Mouse (Mus musculus) 3134 (cell line): Measurements from ENCODE around the gene I830077J02Rik.
A peak's percentile ranks its signal among the peaks of the same experiment; 100 is the strongest.
"Not testable (repeated sequence)": the region's sequence is repeated elsewhere in the genome, so short reads cannot be mapped to it uniquely, and the experiment has no call there.

ENCODE experiments used
- DNase-seq: peaks from one replicate; pipeline ENCODE4 v3.0.0-alpha.2; 2011; ENCODE audit warnings: low spot score; ENCODE audit not compliant: insufficient read length; ENCODE audit errors: extremely low read depth

I830077J02Rik gene

GRCm38 (mm10) chr3:105920743-105921142 lies 11.7 kb downstream of the I830077J02Rik start:
- not testable (repeated sequence) for DNase-seq

GRCm38 (mm10) chr3:105918355-105918745 lies 14.1 kb downstream of the I830077J02Rik start:
- no peak for DNase-seq

DNA sequence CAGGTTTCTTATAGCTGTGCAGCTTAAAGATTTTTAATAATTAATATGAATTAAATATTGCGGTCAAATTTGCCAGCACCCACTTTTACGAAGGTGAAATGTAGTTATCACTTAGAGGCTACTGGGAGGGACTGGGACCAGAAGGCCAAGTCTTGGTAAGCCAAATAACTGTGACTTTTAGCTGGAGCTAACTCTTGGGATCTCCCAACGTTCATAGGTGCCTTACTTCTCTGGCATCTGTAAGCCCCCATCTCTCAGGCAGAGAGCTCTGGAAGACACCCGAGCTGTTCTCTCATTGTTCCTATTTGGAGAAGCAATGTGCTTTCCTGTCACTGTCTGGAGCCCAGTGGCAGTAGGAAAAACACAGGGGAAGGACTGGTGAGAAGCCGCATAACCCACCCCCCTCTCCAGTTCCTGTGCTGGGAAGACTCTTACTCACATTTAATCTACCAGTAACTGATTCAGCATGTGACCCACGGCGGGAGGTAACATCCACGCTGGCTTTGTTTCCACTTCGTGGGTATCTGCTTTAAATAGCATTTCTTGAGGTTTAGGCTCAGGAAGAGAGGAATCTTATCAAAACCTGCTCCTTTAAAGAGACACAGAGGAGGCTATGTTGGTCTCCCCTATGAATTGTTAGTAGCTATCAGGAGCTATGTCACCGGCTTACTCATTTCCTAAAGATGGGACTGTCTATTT lies 14.7 kb downstream of the I830077J02Rik start:
- no peak for DNase-seq

DNA sequence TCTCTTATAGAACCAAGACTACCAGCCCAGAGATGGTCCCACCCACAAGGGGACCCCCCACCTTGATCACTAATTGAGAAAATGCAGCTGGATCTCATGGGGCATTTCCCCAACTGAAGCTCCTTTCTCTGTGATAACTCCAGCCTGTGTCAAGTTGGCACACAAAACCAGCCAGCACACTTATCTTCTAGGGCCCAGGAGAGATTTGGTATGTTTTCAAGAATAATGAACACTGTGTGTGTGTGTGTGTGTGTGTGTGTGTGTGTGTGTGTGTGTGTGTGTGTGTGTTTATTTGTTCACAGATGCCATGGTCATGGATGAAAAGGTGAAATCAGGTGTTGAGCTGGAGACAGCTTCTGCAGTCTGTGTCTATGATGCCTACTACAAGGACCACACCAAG lies 16.0 kb downstream of the I830077J02Rik start:
- DNase-seq, result not testable (repeated sequence)

DNA sequence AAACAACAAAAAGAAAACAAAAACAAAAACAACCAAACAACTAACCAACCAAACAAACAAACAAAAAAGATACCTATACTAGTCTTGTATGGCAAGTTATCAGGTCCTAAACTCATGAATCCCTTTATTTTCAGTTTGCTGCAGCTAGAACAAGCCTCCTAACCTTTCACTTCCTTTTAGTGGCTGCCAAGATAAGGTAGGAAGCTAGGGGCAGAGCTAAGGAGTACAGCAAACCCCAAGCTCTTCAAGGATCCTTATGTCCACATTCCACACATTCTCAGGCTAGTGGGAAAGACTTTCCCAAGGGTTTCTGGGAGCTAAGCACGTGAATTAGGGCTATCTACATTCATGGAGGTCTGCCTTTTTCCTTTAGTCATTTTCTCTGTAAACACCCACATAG lies 17.2 kb downstream of the I830077J02Rik start:
- no peak for DNase-seq

DNA sequence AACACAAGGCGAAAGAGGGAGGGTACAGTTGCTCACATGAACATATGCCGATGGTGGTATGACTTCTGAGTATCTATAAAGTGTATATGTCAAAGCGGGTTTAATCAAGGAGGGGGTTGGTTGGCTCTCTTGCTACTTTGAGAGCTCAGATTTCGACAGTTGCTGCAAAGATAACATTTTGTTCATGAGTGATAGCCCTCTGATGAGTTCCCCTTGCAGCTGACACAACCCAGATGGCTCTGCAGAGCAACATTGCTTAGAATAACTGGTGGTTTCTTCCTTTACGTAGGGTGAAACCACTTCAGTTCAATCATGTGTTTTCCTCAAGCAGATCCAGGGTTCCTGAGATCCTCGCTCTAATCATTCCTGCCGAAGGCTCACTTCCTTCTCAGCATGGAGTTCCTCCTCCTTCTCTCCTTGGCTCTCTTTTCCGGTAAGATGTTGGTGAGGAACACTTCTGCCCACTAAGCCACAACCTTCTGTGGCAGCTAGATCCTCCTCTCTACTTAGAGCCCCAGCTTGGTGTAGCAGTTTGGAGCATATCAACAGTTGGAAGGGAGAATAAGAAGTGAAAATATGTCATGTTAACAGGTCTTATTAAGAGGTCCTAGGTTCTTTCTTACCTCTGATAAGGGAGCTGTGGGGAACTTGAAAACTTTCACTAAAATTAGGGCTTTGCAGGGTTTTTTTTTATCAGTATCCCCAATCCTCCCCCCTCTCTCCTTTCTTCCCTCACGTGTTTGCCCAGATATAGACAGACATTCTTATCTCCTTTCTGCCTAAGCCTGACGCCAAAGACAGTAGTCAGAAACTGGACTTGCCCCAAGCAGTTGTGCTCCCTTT lies 18.4 kb downstream of the I830077J02Rik start:
- no peak for DNase-seq

GRCm38 (mm10) chr3:105912097-105912880 lies 20.2 kb downstream of the I830077J02Rik start:
- no peak for DNase-seq

DNA sequence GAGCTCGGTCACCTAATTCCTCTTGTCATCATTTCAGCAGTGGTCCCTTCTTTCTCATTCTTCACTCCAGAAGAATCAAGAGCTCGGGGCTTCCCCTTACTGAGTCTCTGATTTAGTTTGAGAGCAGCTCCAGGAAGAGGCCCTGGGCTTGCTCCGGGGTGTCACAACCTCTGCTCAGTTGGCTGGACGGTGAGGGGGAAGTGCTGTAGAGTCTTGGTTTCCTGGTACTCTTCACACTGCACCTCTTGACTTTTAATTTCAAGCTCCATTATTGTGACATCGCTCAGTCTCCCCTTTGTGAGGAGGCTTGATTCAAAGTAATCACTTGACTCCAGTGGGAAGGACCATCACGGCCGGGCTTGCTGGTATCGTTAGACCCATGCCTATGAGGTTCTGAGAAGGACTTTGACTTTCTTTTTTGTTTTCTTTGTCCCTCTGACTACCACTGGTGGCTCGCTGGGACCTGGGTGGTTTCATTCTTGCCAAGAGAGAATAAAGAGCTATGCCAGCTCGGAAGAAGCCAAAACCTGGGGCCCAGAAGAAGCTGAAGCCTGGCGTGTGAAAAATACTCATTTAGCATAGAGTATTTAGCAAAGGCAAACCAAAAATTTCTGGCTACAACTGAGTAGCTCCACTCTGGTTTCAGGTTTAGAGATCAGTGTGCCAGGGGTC lies 21.8 kb downstream of the I830077J02Rik start:
- no peak for DNase-seq

DNA sequence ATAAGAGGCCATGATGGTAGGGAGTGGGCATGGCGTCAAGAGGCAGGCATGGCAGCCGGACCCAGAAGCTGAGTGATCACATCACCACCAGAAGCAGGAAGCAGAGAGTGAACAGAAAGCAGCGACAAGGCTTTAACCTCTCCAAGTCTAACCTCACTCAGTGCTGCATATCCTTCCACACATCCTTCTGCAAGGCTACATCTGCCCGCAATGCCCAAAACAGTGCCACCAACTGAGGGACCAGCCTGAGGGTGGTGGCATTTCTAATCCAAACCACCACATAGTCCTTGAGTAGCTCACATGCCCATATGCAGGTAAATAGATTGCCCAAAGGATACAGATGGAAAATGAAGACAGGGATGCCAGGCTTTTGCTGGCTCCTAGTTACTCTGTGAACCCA lies 23.5 kb downstream of the I830077J02Rik start:
- DNase-seq, result no peak

DNA sequence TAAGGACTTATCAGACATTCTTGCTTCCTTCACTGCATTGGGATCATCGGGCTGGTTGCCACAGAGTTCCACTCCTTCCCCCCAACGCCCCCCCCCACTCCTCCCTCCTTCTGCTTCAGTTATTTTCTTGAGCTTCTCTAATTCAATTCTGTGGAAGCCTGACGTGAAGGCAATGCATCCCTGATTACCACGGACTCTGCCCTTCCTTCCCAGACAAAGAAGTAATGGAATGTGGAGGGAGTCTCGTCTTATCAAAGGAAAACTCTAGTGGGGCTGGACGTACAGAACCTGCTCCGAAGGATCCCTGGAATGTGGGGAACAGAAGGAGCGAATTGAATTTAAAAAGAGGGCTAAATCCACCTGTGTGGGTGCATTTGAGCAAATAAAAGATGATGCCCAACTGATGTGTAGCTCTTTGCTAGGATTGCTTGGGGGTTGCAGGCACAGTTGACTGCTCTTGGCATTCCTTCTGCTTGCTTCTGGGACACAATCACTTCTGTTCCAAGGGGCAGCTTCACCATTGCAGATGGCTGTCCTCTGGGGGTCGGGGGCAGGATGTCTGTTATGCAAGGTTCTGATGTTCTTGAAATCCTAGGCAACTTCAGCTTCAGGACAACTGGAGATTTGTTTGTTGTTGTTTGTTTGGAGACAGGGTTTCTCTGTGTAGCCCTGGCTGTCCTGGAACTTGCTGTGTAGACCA lies 24.4 kb downstream of the I830077J02Rik start:
- no peak for DNase-seq

DNA sequence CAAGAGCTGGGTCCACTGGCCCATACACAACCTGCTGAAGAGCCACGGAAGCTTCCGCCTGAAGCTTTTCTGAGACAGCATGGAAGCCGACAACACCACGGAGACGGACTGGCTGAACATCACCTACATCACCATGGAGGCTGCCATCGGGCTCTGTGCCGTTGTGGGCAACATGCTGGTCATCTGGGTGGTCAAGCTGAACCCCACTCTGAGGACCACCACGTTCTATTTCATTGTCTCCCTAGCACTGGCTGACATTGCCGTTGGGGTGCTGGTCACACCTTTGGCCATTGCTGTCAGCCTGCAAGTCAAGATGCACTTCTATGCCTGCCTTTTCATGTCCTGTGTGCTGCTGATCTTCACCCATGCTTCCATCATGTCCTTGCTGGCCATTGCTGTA lies 27.7 kb downstream of the I830077J02Rik start:
- no peak for DNase-seq

- no peak for DNase-seq
These were observed 28.3 kb downstream of the I830077J02Rik start for GRCm38 (mm10) chr3:105904213-105904612.

DNA sequence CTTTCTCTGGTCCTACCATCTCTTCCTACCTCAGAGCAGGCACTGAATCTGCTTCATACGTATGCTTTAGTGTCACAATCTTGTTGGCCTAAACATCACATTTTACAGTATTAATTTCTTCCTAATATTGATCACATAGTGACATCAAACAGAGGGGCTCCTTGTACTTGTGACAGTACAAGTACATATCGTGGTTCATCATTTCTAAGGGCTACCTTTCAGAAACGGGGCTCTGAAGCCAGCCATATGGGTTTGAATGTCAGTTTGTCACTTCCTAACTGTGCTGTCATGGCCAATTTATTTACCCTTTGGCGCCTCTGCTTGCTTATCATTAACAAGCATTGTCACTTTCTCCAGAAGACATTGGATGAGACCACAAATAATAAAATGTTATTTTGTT lies 31.0 kb downstream of the I830077J02Rik start:
- no peak for DNase-seq

GRCm38 (mm10) chr3:105900716-105901115 lies 31.7 kb downstream of the I830077J02Rik start:
- DNase-seq, result no peak

GRCm38 (mm10) chr3:105900266-105900665 lies 32.2 kb downstream of the I830077J02Rik start:
- DNase-seq, result no peak

DNA sequence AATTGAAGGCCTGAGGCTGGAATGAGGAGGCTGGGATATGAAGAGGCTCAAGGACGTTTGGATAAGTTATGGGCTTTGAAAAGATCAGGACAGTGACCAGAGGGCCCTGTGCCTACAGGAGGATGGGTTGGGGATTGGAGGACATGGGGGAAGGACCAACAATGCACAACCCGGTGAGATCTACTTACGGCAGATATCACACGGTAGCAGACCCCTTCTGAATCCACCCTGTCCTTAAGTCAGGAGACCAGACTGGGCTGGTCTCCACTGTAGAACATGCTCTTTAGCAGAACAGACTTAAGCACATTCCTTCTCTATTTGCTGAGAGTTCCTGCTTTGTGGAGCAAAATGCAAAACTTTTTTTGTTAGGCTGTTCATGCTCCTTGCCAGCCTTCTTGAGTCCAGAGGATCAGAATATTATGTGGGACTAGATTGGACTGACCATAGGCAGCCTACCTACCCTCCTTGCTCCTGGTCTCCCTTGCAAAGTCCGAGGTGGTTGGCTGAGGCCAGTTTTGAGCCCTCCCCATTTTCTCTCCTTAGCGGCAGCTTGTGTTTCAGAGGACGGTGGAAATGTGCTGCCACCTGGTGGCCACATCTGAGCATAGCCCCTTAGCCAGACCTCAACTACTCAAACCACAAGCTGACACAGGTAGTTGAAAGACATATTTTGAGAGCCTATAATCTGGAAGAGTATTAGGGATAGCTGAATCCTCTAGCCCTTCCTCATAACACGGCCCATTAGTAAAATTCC lies 32.9 kb downstream of the I830077J02Rik start:
- peak; percentile 56 for DNase-seq

DNA sequence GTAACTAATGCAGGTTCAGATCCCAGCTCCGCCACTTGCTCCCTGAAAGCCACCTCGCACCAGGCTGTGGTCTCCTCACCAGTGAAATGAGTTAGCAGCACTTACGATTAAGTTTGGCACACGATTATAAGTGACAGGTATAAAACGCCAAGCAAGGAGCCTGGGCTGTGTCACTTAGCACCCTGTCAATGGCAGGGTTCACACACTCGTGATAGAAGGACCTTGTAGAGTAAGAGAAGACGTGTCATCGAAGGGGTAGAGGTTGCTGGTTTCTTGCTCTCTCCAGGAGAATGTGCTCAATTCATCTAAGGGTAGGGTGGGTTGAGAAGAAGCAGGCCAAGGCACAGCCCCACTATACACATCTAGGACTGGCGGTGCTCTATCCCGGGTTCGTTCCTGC lies 33.6 kb downstream of the I830077J02Rik start:
- DNase-seq, result no peak

DNA sequence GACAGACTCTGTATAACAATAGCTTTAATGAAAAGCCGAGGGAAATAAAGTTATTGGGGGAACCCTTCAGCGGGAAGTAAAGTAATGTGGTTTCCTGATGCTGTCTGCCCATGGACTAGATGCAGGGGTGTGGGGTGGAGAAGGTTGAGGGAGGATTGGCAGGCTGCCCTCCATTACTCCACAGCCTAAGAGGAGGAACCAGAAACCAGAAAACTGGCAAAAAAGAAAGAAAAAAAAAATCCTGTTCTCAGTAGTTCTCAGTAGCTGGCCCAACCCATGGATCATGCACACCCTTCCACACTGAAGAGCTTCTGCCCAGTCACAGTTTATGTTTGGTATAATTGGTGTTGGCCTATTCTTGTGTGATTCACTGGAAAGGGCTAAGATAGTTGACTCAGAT lies 34.1 kb downstream of the I830077J02Rik start:
- DNase-seq, result peak; percentile 27

GRCm38 (mm10) chr3:105896811-105897210 lies 35.7 kb downstream of the I830077J02Rik start:
- DNase-seq, result no peak
